Mouse (Mus musculus): Measurements from ENCODE around the gene Sdccag8. TPM values are rescaled to one million over a fixed set of nuclear protein-coding genes. Genes with fewer than 3 reads are reported as not detected.

Gene Sdccag8
- polyA plus RNA-seq, 1 experiment from 2014 or later: 9.8 TPM

DNA sequence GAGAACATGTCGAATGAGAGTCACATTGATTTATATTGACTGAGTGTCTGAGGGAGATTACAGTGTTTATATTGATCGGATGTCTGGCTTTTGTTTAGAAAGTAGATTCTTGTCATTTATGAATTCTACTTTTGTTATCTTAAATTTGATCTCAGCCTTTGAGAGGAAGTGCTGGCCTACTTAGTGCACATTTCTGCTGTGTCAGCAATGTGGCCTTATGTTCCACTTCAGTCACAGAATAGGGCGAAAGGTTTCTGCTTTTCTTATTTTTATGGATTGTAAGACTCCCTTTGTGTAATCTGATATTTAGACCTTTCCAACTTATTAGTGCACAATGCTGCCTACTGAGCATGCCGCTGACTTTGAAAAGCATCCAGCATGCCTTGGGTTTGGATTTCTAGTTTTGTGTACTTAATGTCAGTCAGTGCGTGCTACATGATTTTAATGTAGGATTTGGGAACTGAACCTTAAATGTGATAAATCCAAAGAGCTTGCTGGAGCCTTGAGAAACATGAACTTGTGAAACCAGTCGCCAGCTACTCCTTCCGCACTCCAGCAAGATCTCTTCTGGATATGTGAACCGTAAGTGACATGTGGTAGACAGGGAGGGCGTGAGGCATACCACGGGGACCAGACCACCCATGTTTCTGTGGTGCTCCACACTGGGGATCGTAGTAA is 34.3 kb downstream of the Sdccag8 start:
- 82% methylated on average over 11 of the region's 11 CpGs for WGBS (ENCODE audit: insufficient replicate concordance)
- H3K4me3 ChIP-seq (ENCODE audit: low read depth, low read length): no peak overlapping the region
- H3K27ac ChIP-seq (ENCODE audit: low read depth, low read length): no peak overlapping the region
- no peaks in the 10 kb centered on the region; the same call in 1 of the 2 replicates for H3K4me1 ChIP-seq (ENCODE audit: control insufficient read depth, insufficient read depth, low read length)
- no peaks in the 10 kb centered on the region for H3K27me3 ChIP-seq (ENCODE audit: control insufficient read depth, insufficient read depth, low read length)
- no peak overlapping the region for H3K4me2 ChIP-seq
- no peaks in the 10 kb centered on the region; the same call in 1 of the 2 replicates for H3K36me3 ChIP-seq (ENCODE audit: control insufficient read depth, insufficient read depth, low read length)
- H3K9ac ChIP-seq (ENCODE audit: low read depth, low read length): no peak overlapping the region
- peaks cover 3% of the 10 kb centered on the region; the same call in 1 of the 2 replicates for H3K9me3 ChIP-seq (replicated peaks; ENCODE audit: control insufficient read depth, low read length)
- no peak for ATAC-seq (replicated peaks; ENCODE audit: insufficient number of reproducible peaks, low FRiP score, low TSS enrichment)

GRCm38 (mm10) chr1:176849377-176849776 is 34.9 kb downstream of the Sdccag8 start:
- 84% methylated on average over 2 of the region's 2 CpGs for WGBS (ENCODE audit: insufficient replicate concordance)
- no peaks in the 10 kb centered on the region; the same call in 1 of the 2 replicates for H3K36me3 ChIP-seq (ENCODE audit: control insufficient read depth, insufficient read depth, low read length)
- H3K27me3 ChIP-seq (ENCODE audit: control insufficient read depth, insufficient read depth, low read length): no peaks in the 10 kb centered on the region
- no peak overlapping the region for H3K4me3 ChIP-seq (ENCODE audit: low read depth, low read length)
- no peak overlapping the region for H3K9ac ChIP-seq (ENCODE audit: low read depth, low read length)
- H3K9me3 ChIP-seq (replicated peaks; ENCODE audit: control insufficient read depth, low read length): peaks cover 3% of the 10 kb centered on the region; the same call in 1 of the 2 replicates
- no peak for ATAC-seq (replicated peaks; ENCODE audit: insufficient number of reproducible peaks, low FRiP score, low TSS enrichment)
- no peaks in the 10 kb centered on the region; the same call in 1 of the 2 replicates for H3K4me1 ChIP-seq (ENCODE audit: control insufficient read depth, insufficient read depth, low read length)
- H3K27ac ChIP-seq (ENCODE audit: low read depth, low read length): no peak overlapping the region
- no peak overlapping the region for H3K4me2 ChIP-seq

GRCm38 (mm10) chr1:176851401-176851800 is 36.9 kb downstream of the Sdccag8 start:
- Histone ChIP-seq H3K4me2 (no peak overlapping the region), H3K9me3 (replicated peaks; ENCODE audit: control insufficient read depth, low read length) (peaks cover 3% of the 10 kb centered on the region; the same call in 1 of the 2 replicates), H3K4me1 (ENCODE audit: control insufficient read depth, insufficient read depth, low read length) (no peaks in the 10 kb centered on the region; the same call in 1 of the 2 replicates), H3K27me3 (ENCODE audit: control insufficient read depth, insufficient read depth, low read length) (no peaks in the 10 kb centered on the region), H3K4me3 (ENCODE audit: low read depth, low read length) (no peak overlapping the region), H3K36me3 (ENCODE audit: control insufficient read depth, insufficient read depth, low read length) (no peaks in the 10 kb centered on the region; the same call in 1 of the 2 replicates), H3K27ac (ENCODE audit: low read depth, low read length) (no peak overlapping the region), H3K9ac (ENCODE audit: low read depth, low read length) (no peak overlapping the region)
- no peak for ATAC-seq (replicated peaks; ENCODE audit: insufficient number of reproducible peaks, low FRiP score, low TSS enrichment)
- WGBS (ENCODE audit: insufficient replicate concordance): 92% methylated on average over 7 of the region's 7 CpGs

DNA sequence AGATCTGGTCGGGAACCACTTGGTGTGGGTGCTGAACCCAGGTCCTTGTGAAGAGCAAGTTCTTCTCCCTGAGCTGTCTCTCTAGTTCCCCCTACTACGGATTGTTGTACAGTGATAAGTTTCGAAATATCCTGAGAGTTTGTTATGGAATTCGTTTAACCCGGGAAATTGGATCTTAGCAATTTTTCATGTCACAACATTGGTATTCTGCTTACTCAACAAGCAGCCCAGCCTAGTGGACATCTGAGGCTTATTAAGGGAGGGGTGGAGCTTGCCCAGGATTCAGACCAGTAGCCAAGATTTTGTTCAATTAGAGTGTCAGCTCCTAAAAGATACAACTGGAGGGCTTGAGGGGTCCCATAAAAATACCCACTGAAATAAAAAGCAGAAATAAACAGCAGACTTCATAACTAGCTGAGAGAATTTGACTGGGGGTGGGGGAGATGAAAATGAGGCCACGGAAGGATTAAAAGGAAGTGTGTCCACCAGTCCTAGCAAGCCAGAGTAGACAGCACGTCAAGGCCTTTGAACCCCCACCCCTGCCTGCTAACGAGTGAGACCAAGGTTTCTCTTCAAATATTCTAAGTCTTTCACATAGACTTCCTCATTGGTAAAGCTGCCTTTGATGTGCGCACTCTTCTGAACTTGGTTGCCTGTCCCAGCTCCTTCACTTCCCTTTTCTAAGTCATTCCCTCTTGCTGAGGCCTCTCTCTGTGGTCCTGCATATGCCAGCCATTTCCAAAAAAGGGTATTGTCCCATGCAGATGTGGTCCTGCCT is 38.5 kb downstream of the Sdccag8 start:
- Histone ChIP-seq H3K27me3 (ENCODE audit: control insufficient read depth, insufficient read depth, low read length) (no peaks in the 10 kb centered on the region), H3K27ac (ENCODE audit: low read depth, low read length) (no peak overlapping the region), H3K9me3 (replicated peaks; ENCODE audit: control insufficient read depth, low read length) (peaks cover 3% of the 10 kb centered on the region; the same call in 1 of the 2 replicates), H3K4me3 (ENCODE audit: low read depth, low read length) (no peak overlapping the region), H3K36me3 (ENCODE audit: control insufficient read depth, insufficient read depth, low read length) (no peaks in the 10 kb centered on the region; the same call in 1 of the 2 replicates), H3K9ac (ENCODE audit: low read depth, low read length) (no peak overlapping the region), H3K4me2 (no peak overlapping the region), H3K4me1 (ENCODE audit: control insufficient read depth, insufficient read depth, low read length) (no peaks in the 10 kb centered on the region; the same call in 1 of the 2 replicates)
- WGBS (ENCODE audit: insufficient replicate concordance): 89% methylated on average over 9 of the region's 9 CpGs
- ATAC-seq (replicated peaks; ENCODE audit: insufficient number of reproducible peaks, low FRiP score, low TSS enrichment): no peak

DNA sequence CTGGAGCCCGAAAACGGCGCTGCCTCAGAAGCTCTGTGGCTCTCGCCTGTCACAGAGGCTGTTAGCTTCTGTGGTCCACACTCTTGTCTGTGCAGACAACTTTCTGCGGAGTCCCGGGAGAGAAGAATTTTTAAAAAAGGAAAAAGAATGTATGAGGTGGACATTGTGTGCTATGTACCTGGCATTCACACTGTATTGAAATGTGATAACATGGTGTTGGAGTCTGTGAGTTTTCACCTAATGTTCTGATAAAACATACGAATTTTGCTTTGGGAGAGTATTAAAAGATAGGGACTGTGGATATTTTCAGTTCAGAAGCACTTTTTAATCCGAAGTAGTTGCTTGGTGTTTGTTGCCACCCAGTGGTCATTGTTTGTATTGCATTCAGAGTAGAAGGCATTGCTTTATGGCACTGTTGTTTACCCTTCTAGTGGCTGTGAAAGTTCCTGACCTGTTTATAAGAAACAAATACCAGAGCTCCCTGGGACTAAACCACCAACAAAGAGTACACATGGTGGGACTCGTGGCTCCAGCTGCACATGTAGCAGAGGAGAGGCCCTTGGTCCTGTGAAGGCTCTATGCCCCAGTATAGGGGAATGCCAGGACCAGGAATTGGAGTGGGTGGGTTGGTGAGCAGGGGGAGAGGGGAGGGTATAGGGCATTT is 47.7 kb downstream of the Sdccag8 start:
- ATAC-seq (replicated peaks; ENCODE audit: insufficient number of reproducible peaks, low FRiP score, low TSS enrichment): no peak
- H3K36me3 ChIP-seq (ENCODE audit: control insufficient read depth, insufficient read depth, low read length): no peaks in the 10 kb centered on the region
- no peak overlapping the region for H3K4me3 ChIP-seq (ENCODE audit: low read depth, low read length)
- WGBS (ENCODE audit: insufficient replicate concordance): 59% methylated on average over 9 of the region's 9 CpGs
- H3K9me3 ChIP-seq (replicated peaks; ENCODE audit: control insufficient read depth, low read length): no peaks in the 10 kb centered on the region
- H3K27ac ChIP-seq (ENCODE audit: low read depth, low read length): no peak overlapping the region
- H3K4me1 ChIP-seq (ENCODE audit: control insufficient read depth, insufficient read depth, low read length): no peaks in the 10 kb centered on the region
- H3K9ac ChIP-seq (ENCODE audit: low read depth, low read length): no peak overlapping the region
- H3K27me3 ChIP-seq (ENCODE audit: control insufficient read depth, insufficient read depth, low read length): no peaks in the 10 kb centered on the region
- H3K4me2 ChIP-seq: no peak overlapping the region

DNA sequence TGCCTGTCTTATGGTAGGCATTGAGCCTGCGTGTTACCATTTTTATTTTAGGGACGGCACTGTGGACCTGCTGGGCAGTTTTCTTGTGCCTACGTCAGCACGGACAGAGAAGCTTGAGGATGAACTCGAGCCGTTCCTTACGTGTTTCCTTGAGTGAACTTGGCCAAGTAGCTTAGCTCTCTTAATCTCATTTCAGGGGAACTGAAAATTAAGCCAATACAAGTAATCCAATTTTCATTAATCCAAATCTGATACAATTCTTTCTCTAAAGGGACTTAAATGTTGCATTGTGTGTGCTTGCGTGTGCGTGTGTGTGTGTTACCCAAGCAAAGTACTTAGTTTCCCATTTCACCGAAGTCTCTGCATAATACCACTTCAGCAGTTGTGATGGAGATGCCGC is 56.0 kb downstream of the Sdccag8 start:
- H3K9ac ChIP-seq (ENCODE audit: low read depth, low read length): no peak overlapping the region
- 91% methylated on average over 11 of the region's 11 CpGs for WGBS (ENCODE audit: insufficient replicate concordance)
- H3K27ac ChIP-seq (ENCODE audit: low read depth, low read length): no peak overlapping the region
- H3K4me3 ChIP-seq (ENCODE audit: low read depth, low read length): no peak overlapping the region
- no peaks in the 10 kb centered on the region for H3K4me1 ChIP-seq (ENCODE audit: control insufficient read depth, insufficient read depth, low read length)
- H3K36me3 ChIP-seq (ENCODE audit: control insufficient read depth, insufficient read depth, low read length): no peaks in the 10 kb centered on the region
- no peak for ATAC-seq (replicated peaks; ENCODE audit: insufficient number of reproducible peaks, low FRiP score, low TSS enrichment)
- H3K27me3 ChIP-seq (ENCODE audit: control insufficient read depth, insufficient read depth, low read length): no peaks in the 10 kb centered on the region
- no peaks in the 10 kb centered on the region for H3K9me3 ChIP-seq (replicated peaks; ENCODE audit: control insufficient read depth, low read length)
- no peak overlapping the region for H3K4me2 ChIP-seq

GRCm38 (mm10) chr1:176871975-176872374 is 57.5 kb downstream of the Sdccag8 start:
- no peaks in the 10 kb centered on the region for H3K36me3 ChIP-seq (ENCODE audit: control insufficient read depth, insufficient read depth, low read length)
- 33% methylated on average over 3 of the region's 3 CpGs for WGBS (ENCODE audit: insufficient replicate concordance)
- H3K4me1 ChIP-seq (ENCODE audit: control insufficient read depth, insufficient read depth, low read length): no peaks in the 10 kb centered on the region
- H3K27me3 ChIP-seq (ENCODE audit: control insufficient read depth, insufficient read depth, low read length): no peaks in the 10 kb centered on the region
- no peak overlapping the region for H3K9ac ChIP-seq (ENCODE audit: low read depth, low read length)
- ATAC-seq (replicated peaks; ENCODE audit: insufficient number of reproducible peaks, low FRiP score, low TSS enrichment): no peak
- no peak overlapping the region for H3K4me3 ChIP-seq (ENCODE audit: low read depth, low read length)
- H3K9me3 ChIP-seq (replicated peaks; ENCODE audit: control insufficient read depth, low read length): no peaks in the 10 kb centered on the region
- H3K4me2 ChIP-seq: no peak overlapping the region
- no peak overlapping the region for H3K27ac ChIP-seq (ENCODE audit: low read depth, low read length)

DNA sequence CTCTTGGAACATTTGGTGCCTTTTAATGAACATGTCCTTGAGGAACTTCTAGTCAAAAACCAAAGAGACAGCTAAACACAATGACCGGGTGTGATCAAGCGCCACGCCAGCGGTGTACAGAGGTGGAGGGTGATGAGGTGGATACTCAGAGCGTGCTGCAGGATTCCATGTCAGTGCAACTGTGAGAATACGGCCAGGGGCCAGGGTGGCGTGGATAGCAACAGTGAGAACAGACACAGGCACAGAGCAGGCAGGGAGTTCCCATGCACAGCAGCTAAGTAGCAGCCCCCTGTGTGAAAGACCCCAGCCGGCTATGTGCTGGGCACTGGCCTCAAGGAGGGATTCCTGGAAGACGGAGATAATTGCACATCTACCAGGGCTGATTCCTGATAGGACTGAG is 59.0 kb downstream of the Sdccag8 start:
- Histone ChIP-seq H3K9me3 (replicated peaks; ENCODE audit: control insufficient read depth, low read length) (no peaks in the 10 kb centered on the region), H3K27me3 (ENCODE audit: control insufficient read depth, insufficient read depth, low read length) (no peaks in the 10 kb centered on the region), H3K36me3 (ENCODE audit: control insufficient read depth, insufficient read depth, low read length) (no peaks in the 10 kb centered on the region), H3K4me3 (ENCODE audit: low read depth, low read length) (no peak overlapping the region), H3K4me1 (ENCODE audit: control insufficient read depth, insufficient read depth, low read length) (no peaks in the 10 kb centered on the region), H3K27ac (ENCODE audit: low read depth, low read length) (no peak overlapping the region), H3K4me2 (no peak overlapping the region), H3K9ac (ENCODE audit: low read depth, low read length) (no peak overlapping the region)
- 80% methylated on average over 9 of the region's 9 CpGs for WGBS (ENCODE audit: insufficient replicate concordance)
- no peak for ATAC-seq (replicated peaks; ENCODE audit: insufficient number of reproducible peaks, low FRiP score, low TSS enrichment)

All from heart, embryonic 11.5 days (tissue).